Mouse (Mus musculus) layer of hippocampus, postnatal 10 days (tissue): ENCODE results near the gene Sh3pxd2a. TPM values are rescaled to one million over a fixed set of nuclear protein-coding genes. Genes with fewer than 3 reads are reported as not detected.

Experiments
- DNase-seq, 2 experiments: peaks; one replicate each; pipeline ENCODE4 v3.0.0; 2021; ENCODE audit warnings: low spot score in 2 of 2
- total RNA-seq, 2 experiments: library from RNA; stranded (reverse); gene quantifications; 2 replicates each; pipeline ENCODE4 v1.2.3; 2021

Sh3pxd2a gene
- total RNA-seq, 2 experiments from 2014 or later = 28.0 to 29.1 TPM

DNA sequence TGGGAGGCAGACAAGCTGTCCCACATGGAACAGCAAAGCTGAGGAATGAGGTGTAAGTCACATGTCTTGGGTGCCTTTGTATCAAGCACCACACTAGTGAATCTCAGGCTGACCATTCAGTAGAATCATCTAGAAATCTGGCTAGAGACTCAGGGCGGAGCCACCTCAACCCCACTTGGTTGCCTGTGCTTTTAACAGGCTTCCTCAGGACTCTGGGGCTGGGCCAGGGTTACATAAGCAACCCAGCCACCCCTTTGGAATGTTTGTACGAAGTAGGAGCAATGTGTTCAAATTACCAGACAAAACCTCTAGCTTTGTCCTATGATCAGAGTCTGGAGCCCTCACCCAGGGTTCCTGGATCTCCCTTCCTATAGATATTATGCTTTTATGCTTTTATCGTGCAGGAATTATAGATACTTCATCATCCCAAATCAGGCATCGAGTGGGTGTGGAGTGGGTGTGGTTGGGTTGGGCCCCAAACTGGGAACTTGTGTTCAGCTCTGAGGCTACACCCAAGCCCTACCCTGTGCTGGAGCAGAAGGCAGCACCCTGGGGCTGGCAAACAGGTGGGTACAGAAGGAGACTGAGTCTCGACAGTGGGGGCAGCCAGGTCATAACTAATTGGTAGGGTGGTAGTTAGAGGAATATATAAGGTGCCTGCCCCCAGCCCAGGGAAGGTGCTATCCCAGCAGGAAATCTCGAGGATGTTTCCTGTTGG, 118.2 kb downstream of the Sh3pxd2a start:
- no peak for DNase-seq

DNA sequence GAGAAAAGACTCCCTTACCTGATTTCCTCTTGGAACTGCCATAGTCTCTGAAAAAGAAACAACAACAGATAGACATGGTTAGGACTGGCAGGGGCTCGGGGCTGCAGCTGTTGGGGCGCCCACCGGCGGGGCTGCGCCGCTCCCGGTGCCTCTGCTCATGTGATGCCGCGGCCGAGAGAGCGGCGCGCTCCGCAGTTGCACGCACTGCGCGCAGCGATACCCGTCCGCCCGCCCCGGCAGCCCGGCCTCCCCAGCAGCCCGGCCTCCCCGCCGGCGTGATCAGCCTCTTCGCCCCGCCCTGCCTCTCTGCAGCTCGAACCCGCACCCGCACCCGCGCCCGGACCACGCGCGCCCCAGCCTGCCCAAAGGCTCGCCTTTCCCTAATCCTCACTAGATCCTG, 120.8 kb downstream of the Sh3pxd2a start:
- peak in 1 of 2 experiments; percentile 41 for DNase-seq

DNA sequence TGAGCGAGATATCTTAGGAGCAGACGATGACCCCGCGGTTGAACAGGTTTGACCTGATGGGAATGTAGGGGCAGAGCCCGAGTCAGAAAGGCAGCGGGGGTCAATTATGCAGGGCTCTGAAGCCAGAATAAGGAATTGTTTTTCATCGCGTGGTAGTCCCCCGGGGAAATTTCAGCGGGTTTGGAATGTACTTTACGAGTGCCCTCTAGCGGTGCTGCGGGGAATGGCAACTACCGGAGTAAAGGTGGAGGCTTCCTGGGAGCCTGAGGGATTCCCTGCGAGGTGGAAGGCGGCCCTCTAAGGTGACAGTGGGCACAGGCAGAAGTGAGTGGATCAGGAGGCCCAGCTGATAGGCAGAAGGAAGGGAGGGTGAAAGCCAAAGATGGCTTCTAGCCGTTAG, 125.0 kb downstream of the Sh3pxd2a start:
- peak; percentile 91 for DNase-seq

DNA sequence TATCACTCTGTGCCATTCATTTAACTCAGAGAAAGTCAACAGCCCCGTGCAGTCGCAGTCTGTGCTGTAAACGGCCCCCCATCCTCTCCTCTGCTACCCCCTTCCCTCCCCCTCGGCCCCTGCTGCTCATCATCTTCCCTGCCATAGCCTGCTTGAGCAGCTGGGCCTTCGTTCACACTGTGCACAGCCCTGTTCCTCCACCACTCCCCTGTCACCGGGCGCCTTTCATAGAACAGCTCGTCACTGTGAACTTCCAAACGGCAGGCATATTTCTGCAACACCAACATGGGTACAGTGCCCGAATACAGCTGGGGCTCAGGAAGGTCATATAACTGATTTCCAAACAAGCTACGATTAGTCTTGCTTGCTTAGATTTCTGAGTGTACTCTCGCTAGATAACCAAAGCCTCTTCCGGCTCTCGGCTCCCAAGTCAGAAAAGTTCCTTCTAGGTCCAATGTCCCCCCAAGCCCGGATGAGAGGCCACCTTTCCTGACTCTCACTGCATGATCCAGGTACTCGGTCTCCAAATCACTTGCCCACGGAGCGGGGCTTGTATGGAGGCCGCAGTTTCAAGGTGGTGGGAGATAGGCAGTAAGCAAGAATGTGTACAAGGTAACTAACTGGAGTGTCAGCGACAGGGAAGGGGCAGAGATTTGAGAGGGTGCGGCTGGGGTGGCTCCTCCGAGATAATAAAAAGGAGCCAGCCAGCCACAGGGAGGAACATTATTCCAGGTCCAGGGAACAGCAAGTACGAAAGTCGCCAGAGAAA, 125.6 kb downstream of the Sh3pxd2a start:
- peak in 1 of 2 experiments; percentile 47 for DNase-seq

DNA sequence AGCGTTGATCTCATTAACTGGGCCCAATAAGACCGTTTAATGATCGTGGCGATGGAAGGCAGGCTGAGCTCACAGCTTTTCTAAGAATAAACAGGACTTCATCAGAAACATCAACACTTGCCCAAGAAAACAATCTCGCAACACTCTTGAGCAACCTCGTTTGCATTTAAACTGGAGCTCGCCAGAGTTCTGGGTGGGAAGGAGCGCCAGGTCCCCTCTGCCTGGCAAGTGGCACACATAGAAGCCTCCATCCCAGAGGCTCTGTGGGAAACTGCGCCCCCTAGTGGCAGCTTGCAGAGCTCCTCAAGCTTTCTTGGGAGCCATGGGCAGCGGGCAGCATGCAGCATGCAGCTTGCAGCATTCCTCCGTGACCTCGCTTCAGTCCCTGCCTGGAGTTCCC, 126.5 kb downstream of the Sh3pxd2a start:
- peak; percentile 96 to 97 for DNase-seq

DNA sequence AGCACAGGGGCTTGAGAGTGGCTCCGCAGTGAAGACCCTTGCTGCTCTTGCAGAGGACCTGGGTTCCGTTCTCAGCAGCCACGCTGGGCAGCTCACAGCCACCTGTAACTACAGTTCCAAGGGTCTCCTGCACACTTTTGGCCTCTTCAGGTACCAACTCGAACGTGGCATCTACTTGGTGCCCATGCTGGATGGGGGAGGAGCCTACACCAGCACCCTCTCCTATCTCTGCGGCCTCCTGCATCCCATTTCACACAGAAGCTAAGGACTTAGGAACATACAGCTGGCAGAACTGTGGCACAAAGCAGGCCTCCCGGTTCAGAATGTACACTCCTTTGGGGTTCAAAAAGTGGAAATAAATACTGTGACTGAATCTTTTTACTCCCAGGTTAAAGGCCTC, 127.0 kb downstream of the Sh3pxd2a start:
- DNase-seq = no peak

DNA sequence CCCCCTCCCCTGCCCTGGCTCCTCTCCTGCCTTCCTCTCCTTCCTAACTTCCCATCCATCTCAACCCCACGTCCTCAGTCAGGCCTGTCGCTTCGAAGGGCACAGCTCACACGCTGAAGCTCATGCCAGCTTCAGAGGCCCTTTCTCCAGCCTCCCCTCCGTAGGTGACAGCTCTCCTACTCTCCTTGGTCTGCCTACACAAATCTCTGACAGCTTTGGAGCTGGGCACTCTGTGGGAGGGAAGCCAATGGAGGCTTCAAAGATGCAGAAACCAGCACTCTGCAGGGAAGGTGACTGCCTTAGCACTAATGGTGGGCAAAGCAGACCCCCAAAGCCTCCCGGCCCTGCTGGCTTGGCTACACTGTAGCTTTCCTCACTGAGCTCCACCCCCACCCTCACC, 128.9 kb downstream of the Sh3pxd2a start:
- no peak for DNase-seq

DNA sequence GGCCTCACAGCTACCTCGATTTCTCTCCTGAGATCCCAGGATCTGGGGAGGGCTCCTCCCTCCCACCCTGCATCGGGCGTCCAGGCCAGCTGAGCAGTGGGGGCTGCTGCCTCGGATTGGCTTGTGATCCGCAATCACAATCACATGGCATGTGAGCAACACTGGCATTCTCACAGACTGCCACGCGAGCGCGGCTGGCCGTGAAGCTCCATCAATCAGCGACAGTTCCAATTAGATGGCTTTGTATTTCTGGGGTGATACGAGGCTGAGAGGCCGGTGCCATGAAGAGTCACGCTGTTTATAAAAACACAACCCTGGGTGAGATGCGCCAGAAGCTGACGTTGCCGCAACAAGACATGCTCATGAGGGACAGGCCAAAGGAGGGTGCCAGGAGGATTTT, 129.5 kb downstream of the Sh3pxd2a start:
- DNase-seq = peak; percentile 51

DNA sequence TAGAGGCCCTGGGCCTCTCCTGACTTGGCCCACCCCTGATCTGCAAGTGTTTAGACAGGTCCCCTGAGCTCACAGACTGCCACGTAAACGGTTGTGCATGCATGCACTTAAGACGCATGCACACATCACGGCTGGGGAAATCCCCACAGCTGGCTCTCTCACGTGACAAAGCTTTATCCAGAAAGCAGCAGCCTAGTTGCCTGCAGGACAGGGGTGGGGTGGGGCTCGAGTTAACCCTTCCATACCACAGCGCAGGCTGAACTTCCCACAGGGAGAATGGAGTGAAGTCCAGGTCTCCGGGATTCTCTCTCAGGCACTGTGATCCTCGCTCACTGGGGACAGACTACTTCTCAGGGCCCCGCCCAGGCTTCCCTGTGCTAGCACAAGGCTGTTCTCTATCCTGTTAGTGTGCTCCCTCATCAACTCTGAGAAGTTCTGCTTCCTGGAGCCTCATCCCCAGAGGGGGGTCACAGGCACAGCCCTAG, 133.4 kb downstream of the Sh3pxd2a start:
- DNase-seq = no peak

DNA sequence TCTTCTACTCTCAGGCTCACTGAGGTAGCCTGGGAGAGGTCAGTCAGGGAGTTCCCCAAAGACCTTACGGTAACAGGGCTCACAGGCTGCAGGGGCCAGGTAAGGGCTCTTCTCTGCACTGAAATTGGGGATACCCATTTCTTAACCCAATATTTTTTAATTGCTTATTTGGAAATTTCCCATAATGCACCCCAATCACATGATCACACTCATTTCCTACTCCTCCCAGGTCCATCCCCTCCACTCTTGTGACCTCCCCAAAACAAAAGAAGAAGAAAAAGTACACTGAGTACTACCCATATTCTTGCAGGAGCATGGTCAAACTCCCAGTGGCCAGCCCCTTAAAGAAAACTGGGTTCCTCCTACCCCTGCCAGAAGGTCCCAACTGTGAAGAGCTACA, 135.1 kb downstream of the Sh3pxd2a start:
- no peak for DNase-seq

DNA sequence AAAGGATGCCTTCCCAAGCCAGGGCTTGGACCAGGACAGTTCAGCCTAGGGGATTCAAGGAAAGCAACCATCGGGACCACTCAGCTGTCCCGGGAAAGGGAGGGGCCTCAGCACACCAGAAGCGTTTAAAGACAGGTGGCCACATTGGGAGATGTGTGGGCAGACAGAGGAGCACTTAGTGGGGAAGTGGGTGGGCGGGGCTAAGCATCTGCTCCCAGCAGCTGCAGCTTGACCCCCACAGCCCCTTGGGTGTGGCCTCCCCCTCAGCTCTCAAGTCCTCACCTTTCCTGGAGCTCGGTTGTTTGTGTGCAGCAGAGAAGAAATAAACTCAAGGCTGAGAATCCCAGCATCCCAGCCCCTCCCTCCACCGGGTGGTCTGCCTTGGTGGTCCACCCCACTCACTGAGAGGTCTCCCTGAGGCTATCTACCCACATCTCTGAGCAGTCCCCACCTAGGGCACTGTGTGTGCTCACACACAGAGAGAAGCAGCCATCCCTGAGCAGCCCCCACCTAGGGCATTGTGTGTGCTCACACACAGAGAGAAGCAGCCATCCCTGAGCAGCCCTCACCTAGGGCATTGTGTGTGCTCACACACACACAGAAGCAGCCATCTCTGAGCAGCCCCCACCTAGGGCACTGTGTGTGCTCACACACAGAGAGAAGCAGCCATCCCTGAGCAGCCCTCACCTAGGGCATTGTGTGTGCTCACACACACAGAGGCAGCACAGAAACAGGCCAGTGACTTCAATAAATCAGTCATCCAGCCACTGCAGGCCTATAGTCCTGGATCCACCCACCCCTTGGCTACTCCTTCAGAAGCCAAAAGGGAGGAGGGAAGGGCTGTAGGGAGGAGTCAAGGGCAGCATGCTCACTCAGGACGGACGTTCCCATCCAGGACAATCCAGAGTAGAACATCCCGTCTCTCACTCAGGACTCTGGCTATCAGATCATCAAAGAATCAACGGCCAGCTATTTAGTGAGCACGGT, 136.0 kb downstream of the Sh3pxd2a start:
- DNase-seq = no peak

DNA sequence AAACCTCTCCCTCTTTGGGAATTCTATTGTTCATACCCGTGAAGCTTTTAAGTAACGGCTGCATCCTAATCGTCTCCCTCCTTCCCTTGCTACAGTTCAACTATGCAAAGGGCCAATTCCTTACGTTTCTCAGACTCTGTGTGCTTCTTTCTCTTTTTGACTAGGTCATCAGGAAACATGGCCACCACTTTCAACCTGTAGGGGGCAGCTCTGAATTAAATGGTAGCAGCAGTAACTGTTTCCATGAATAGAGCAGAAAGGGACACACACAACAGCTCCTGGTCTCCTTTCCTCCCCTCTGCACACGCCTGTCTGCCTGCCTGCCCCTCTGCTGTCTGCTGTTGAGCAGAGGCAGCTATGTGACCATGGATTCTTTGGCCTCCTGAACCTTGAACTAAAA, 138.3 kb downstream of the Sh3pxd2a start:
- DNase-seq = peak; percentile 56

DNA sequence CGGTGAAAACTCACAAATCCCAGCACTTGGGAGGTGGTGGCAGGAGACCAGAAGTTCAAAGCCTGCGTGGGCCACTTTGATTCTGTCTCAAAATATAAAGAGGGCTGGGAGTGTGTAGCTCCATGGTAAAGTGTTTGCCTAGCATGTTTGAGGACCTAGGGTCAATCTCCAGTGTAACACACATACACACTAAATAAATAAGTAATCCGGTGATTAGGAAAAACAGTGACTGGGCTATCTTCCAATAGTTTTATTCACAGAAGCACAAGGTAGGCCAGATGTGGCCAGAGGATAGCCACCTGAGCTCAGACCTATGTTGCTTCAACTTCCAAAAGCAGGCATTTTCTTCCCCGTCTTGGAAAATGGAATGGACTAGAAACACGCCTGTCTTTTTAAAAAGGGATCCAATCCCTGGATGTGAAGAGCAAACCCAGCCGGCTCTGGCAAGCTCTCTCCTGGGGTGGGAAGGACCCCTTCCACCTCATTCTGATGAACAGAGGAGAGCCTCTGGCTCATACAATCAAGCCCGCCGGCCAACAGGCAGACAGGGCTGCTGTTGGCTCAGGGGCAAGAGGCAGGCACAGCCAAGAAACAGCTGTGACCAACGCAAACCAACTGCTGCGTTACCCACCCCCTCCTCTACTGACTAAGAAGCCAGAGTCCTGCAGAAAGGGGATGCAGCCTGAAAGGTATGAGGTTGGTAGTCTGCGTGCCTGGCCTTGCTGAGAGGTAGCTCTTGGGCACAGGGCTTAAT, 140.9 kb downstream of the Sh3pxd2a start:
- DNase-seq = no peak

DNA sequence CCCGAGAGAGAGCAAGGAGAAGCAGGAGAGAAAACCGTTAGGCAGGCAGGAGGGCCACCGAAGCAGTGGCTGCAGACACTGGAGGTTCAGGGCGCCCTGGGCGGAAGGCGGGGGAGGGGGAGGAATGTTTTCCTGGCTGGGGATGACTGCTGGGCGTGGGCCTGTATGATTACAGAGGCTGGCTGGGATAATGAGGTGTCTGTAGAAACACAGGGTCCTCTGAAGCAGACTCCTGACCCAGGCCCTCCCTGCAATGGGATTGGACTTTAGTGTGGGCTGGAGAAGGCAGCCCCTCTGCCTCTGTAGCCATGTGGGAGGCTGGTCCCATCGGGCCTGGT, 143.9 kb downstream of the Sh3pxd2a start:
- no peak for DNase-seq

DNA sequence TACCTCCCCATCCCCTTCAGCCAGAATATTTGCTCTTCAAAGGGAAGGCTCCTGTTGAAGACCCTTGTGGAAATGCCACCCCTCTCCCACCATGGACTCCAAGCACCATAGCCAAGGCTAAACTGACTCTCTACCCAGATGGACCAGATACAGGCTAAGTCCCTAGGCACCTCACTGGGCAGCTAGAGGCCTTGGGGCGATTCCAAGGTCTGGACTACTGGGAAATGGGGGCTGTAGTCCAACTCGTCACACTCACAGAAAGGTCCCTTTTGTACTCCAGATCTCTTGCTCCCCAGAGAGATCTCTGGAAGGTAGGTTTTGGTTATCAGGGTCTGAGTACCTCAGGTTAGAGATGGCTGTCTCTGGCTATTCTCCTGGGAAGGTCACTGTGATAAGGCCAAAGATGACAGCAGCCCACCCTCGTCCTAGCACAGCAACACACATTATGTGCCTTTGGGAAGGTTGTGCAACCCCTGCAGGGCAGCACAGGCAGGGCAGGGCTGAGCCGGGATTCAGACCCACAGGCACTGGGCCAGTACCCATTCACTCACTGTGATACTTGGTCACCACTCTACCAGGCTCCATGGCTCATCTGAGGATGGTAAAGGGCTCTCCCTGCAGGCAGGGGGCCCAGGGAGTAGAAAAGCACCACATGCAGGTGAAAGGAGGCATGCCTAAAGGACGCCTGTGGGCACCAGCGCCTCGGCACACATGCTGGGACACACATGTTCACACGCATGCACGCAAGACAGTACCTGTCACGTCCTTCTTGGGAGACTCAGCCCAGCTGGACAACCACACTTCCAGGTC, 144.5 kb downstream of the Sh3pxd2a start:
- no peak for DNase-seq

DNA sequence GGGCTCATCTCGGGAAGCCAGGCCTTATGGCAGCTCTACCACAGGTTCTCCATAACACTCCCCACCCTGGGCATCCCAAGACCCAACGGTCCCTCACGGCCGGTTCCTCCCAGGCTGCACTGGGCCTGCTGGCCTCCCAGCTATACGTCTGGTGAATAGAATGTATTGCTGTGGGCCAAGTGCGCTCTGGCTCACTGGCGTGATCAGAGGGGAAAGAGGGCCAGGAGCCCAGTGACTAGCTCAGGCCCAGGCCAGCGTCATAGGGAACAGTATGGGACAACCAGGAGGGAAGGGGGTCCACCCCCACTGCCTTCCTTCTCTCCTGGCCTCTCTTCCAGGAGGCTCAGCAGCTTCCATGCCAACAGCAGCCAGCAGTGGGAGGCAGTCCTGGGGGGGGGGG, 145.1 kb downstream of the Sh3pxd2a start:
- DNase-seq = no peak

DNA sequence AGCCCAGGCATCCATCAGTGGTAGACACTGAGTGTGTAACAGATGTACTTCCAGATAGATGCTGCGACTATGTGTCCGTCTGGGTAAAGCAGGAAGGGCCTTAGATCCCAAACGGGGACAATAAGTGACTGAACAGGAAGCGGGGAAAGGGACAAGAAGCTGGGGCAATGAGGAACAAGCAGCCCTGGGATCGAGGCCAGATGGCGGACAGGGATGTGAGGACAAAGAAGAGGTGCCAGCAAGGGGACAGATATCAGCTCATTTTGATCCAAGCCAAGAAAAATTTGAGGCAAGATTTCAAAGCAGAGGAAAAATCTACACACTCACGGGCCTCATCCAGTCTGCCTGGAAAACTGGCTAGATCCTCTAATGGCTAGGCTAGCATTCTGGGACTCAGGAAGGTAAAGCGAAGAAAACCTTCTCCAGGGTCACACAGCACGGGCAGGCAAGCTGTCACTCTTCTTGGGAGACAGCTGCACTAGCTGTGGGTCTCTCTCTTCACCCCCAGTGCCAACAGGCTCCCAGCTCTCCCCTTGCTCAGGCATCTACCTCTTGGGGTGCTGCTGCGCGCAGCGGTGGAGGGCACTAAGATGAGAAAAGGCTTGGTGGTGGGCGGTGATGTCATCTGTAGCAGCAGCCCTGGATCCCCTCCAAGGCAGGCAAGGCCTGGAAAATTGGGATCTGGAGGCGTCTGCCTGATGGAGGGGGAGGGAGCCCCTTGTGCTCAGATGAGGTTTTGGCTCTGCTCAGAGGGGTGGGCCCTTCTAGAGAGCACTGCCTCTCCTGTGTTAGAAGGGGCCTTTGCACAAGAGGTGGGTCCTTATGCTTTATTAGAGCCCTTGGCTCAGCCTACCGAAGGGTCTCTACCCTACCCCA, 146.9 kb downstream of the Sh3pxd2a start:
- peak; percentile 67 to 68 for DNase-seq

DNA sequence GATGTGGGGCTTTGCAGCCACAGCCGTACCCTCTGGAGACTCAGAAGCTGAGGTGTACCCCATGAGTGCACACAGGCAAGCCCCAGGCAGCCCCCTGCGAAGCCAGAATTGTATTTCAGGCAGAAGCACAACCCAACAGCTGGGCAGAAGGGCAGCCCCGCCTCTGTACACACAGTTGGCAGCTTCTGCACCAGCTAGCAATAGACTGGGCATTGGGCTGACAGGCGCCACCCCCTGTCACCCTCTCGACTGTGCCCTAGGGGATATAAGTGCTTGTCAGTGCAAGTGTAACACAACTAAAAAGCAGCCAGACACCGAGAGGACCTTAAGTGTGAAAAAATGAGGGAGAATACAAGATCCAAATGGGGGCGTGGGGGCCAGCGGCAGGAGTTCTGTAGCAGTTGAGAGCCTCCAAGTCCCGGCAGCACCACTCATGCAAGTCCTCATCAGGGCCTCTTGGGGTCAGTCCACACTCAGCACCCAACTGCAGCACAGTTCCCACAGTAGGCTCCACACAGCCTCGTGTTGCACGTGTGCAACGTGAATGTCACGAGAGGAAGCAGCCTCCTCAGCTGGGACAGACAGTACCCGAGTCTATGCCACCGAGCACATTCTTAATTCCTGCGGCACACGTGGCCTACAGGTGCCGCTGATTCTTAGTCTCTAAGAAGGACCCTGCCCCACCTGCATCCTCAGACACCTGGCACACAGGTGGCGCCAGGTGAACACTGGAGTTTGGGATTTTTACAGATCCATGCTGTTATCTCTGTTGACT, 147.7 kb downstream of the Sh3pxd2a start:
- no peak for DNase-seq
